Mouse (Mus musculus) hindbrain, postnatal 0 days (tissue): ENCODE data around the gene Tmem132d. TPM values are rescaled to one million over a fixed set of nuclear protein-coding genes. Genes with fewer than 3 reads are reported as not detected.

Experiments
- ATAC-seq: fragments of 200-750 bp; cut with Nextera tagmentation; 2 replicates; pipeline ENCODE4 v1.8.0; 2017; ENCODE audit warnings: mild to moderate bottlenecking, moderate TSS enrichment, moderate library complexity
- DNase-seq: peaks from one replicate; pipeline ENCODE4 v3.0.0-alpha.2; 2015; ENCODE audit warnings: low spot score
- H3K27ac ChIP-seq: fragments of 300-500 bp; sonication (generic); 2 replicates; pipeline ENCODE4 v1.5.1; 2014; ENCODE audit warnings: mild to moderate bottlenecking
- H3K27me3 ChIP-seq: fragments of 300-500 bp; sonication (generic); 2 replicates; pipeline ENCODE4 v1.6.1; 2014; ENCODE audit warnings: low read length, mixed read lengths; ENCODE audit not compliant: insufficient read depth
- H3K36me3 ChIP-seq: fragments of 300-500 bp; sonication (generic); 2 replicates; pipeline ENCODE4 v1.6.1; 2014; ENCODE audit warnings: low read length, mixed read lengths; ENCODE audit not compliant: insufficient read depth
- H3K4me1 ChIP-seq: fragments of 300-500 bp; sonication (generic); 2 replicates; pipeline ENCODE4 v1.6.1; 2014; ENCODE audit warnings: antibody characterized with exemption, low read length, mixed read lengths; ENCODE audit not compliant: insufficient read depth
- H3K4me2 ChIP-seq: fragments of 300-500 bp; sonication (generic); 2 replicates; pipeline ENCODE4 v1.6.1; 2014; ENCODE audit warnings: low read depth, mild to moderate bottlenecking, low read length, moderate library complexity, mixed read lengths
- H3K4me3 ChIP-seq: fragments of 300-500 bp; sonication (generic); 2 replicates; pipeline ENCODE4 v1.5.1; 2014; ENCODE audit warnings: low read length
- H3K9ac ChIP-seq: fragments of 300-500 bp; sonication (generic); replicated peaks from 2 replicates; pipeline ENCODE4 v1.6.1; 2014; ENCODE audit warnings: mild to moderate bottlenecking, low read length, moderate library complexity, mixed read lengths
- H3K9me3 ChIP-seq: fragments of 300-500 bp; sonication (generic); 2 replicates; pipeline ENCODE4 v1.6.1; 2016; ENCODE audit warnings: low read length, mixed read lengths
- CTCF ChIP-seq: IDR thresholded peaks from 2 replicates; pipeline ENCODE4 v1.5.1; 2016; ENCODE audit warnings: antibody characterized with exemption, control low read depth, low read depth
- WGBS: fragments of 180-500 bp; shearing (Covaris S2); extraction: QIAGEN DNeasy Blood & Tissue Kit; methylation state at CpG from one replicate; pipeline ENCODE4 v1.1.7; 2014; 5-methylcytosine and 5-hydroxymethylcytosine counted together
- polyA plus RNA-seq: library from polyadenylated mRNA; unstranded; fragments of >200 nt; fragmentation: Nextera tagmentation; extraction: Ambion mirVana; gene quantifications from 2 replicates; pipeline ENCODE4 v1.2.1, GENCODE M21; 2015
- total RNA-seq: library from RNA; depleted of rRNA; stranded (reverse); fragments of >200 nt; gene quantifications from 2 replicates; pipeline ENCODE4 v1.2.3, GENCODE M21; 2014; rRNA removed

Gene Tmem132d
- total and polyA plus RNA-seq, 2 experiments from 2014 or later: 5.8 to 28.9 TPM

DNA sequence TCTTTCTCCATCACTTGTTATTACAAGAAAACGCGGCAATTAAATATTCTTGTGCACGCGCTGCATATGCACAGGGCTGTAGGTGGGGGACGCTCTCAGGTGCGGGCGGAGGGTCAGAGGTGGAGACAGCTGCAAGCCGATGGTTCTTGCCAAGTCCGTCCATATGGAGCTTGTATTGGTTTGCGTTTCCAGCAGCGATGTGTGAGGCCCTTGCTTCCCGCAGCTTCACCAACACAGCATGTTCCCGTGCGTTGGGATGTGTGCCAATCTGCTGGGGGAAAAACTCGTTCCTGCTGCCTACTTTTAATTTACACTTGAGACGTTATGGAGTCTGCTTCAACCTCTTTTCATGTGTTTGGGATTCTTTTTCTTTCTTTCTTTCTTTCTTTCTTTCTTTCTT lies 691.5 kb downstream of the Tmem132d start:
- ATAC-seq: no peak
- Histone ChIP-seq H3K36me3 (no peaks in the 10 kb centered on the region), H3K27me3 (no peaks in the 10 kb centered on the region), H3K9me3 (no peaks in the 10 kb centered on the region), H3K4me2 (0 out of 2 replicates have a peak overlapping the region, but pooled peaks have one; percentile 23), H3K4me3 (no peak overlapping the region), H3K9ac (no peak overlapping the region), H3K4me1 (no peaks in the 10 kb centered on the region), H3K27ac (no peak overlapping the region)
- peak; percentile 70 for DNase-seq
- TF ChIP-seq CTCF: no peak
- WGBS: 44% methylated on average over 16 of the region's 16 CpGs

Other genes with a start within 250 kb of the Tmem132d start
- 22.1 TPM in 2 replicates for gene Fzd10, start 167.8 kb upstream of the Tmem132d start, total RNA-seq
- gene Fzd10, start 167.8 kb upstream of the Tmem132d start, polyA plus RNA-seq: 2.7 and 3.6 TPM in 2 replicates